Mouse (Mus musculus): ENCODE measurements around the gene Pxmp4. TPM values are rescaled to one million over a fixed set of nuclear protein-coding genes. Genes with fewer than 3 reads are reported as not detected.
A peak's percentile ranks its signal among the peaks of the same experiment; 100 is the strongest.

Pxmp4 gene
- polyA plus RNA-seq, 1 experiment = 1.2 TPM

- H3K4me3 ChIP-seq (replicated peaks) = peak within 1 kb of the TSS; percentile 73
- no peak for TF ChIP-seq GATA1 (IDR thresholded peaks at IDR 0.05; ENCODE audit: low read length)
- no peak for TF ChIP-seq TAL1 (IDR thresholded peaks at IDR 0.05; ENCODE audit: low read length)
- H3K4me1 ChIP-seq (ENCODE audit: control insufficient read depth) = peaks cover 62% of the 10 kb centered on the region
- H3K27me3 ChIP-seq (ENCODE audit: control insufficient read depth) = no peaks in the 10 kb centered on the region
- H3K36me3 ChIP-seq (ENCODE audit: control insufficient read depth) = peaks cover 34% of the 10 kb centered on the region
- no peaks in the 10 kb centered on the region for H3K9me3 ChIP-seq (ENCODE audit: control insufficient read depth, low read length)
These were observed 33.6 kb downstream of the Pxmp4 start, which contains the start of gene E2f1 for GRCm38 (mm10) chr2:154569836-154570286. TSS of gene E2f1 (minus strand) at chr2:154569892.

GRCm38 (mm10) chr2:154569071-154569748 is 34.3 kb downstream of the Pxmp4 start:
- Histone ChIP-seq H3K4me1 (ENCODE audit: control insufficient read depth) (peaks cover 68% of the 10 kb centered on the region), H3K4me3 (replicated peaks) (peak overlapping the region; percentile 73), H3K36me3 (ENCODE audit: control insufficient read depth) (peaks cover 41% of the 10 kb centered on the region), H3K27me3 (ENCODE audit: control insufficient read depth) (no peaks in the 10 kb centered on the region), H3K9me3 (ENCODE audit: control insufficient read depth, low read length) (no peaks in the 10 kb centered on the region)
- TF ChIP-seq TAL1 (IDR thresholded peaks at IDR 0.05; ENCODE audit: low read length) (0 out of 3 replicates have a peak, but pooled peaks have one; percentile 21), GATA1 (IDR thresholded peaks at IDR 0.05; ENCODE audit: low read length) (peak; percentile 65; the same call in 1 of the 2 replicates)

GRCm38 (mm10) chr2:154568329-154569070 is 35.0 kb downstream of the Pxmp4 start:
- Histone ChIP-seq H3K4me3 (replicated peaks) (peak overlapping the region; percentile 73), H3K9me3 (ENCODE audit: control insufficient read depth, low read length) (no peaks in the 10 kb centered on the region), H3K4me1 (ENCODE audit: control insufficient read depth) (peaks cover 70% of the 10 kb centered on the region), H3K27me3 (ENCODE audit: control insufficient read depth) (no peaks in the 10 kb centered on the region), H3K36me3 (ENCODE audit: control insufficient read depth) (peaks cover 48% of the 10 kb centered on the region)
- no peak for TF ChIP-seq GATA1 (IDR thresholded peaks at IDR 0.05; ENCODE audit: low read length)
- no peak for TF ChIP-seq TAL1 (IDR thresholded peaks at IDR 0.05; ENCODE audit: low read length)

- no peak for TF ChIP-seq GATA1 (IDR thresholded peaks at IDR 0.05; ENCODE audit: low read length)
- no peak for TF ChIP-seq TAL1 (IDR thresholded peaks at IDR 0.05; ENCODE audit: low read length)
These were observed 35.7 kb downstream of the Pxmp4 start for GRCm38 (mm10) chr2:154567766-154568165.

GRCm38 (mm10) chr2:154566641-154567040 is 36.9 kb downstream of the Pxmp4 start:
- H3K4me1 ChIP-seq (ENCODE audit: control insufficient read depth) = peaks cover 68% of the 10 kb centered on the region
- H3K4me3 ChIP-seq (replicated peaks) = no peak overlapping the region
- H3K9me3 ChIP-seq (ENCODE audit: control insufficient read depth, low read length) = no peaks in the 10 kb centered on the region
- H3K27me3 ChIP-seq (ENCODE audit: control insufficient read depth) = no peaks in the 10 kb centered on the region
- TF ChIP-seq GATA1 (IDR thresholded peaks at IDR 0.05; ENCODE audit: low read length) (no peak), TAL1 (IDR thresholded peaks at IDR 0.05; ENCODE audit: low read length) (no peak)
- peaks cover 66% of the 10 kb centered on the region for H3K36me3 ChIP-seq (ENCODE audit: control insufficient read depth)

More at GRCm38 (mm10) chr2:154567766-154568165, 35.7 kb downstream of the Pxmp4 start:
- no peaks in the 10 kb centered on the region for H3K9me3 ChIP-seq (ENCODE audit: control insufficient read depth, low read length)
- H3K4me3 ChIP-seq (replicated peaks) = peak overlapping the region; percentile 73
- peaks cover 70% of the 10 kb centered on the region for H3K4me1 ChIP-seq (ENCODE audit: control insufficient read depth)
- H3K27me3 ChIP-seq (ENCODE audit: control insufficient read depth) = no peaks in the 10 kb centered on the region
- peaks cover 55% of the 10 kb centered on the region for H3K36me3 ChIP-seq (ENCODE audit: control insufficient read depth)

GRCm38 (mm10) chr2:154565562-154565961 is 37.9 kb downstream of the Pxmp4 start:
- Histone ChIP-seq H3K36me3 (ENCODE audit: control insufficient read depth) (peaks cover 77% of the 10 kb centered on the region), H3K4me3 (replicated peaks) (no peak overlapping the region), H3K4me1 (ENCODE audit: control insufficient read depth) (peaks cover 62% of the 10 kb centered on the region), H3K9me3 (ENCODE audit: control insufficient read depth, low read length) (no peaks in the 10 kb centered on the region), H3K27me3 (ENCODE audit: control insufficient read depth) (no peaks in the 10 kb centered on the region)
- TF ChIP-seq TAL1 (IDR thresholded peaks at IDR 0.05; ENCODE audit: low read length) = no peak
- TF ChIP-seq GATA1 (IDR thresholded peaks at IDR 0.05; ENCODE audit: low read length) = no peak

GRCm38 (mm10) chr2:154563612-154564170 is 39.8 kb downstream of the Pxmp4 start:
- Histone ChIP-seq H3K36me3 (ENCODE audit: control insufficient read depth) (peaks cover 93% of the 10 kb centered on the region), H3K4me1 (ENCODE audit: control insufficient read depth) (peaks cover 61% of the 10 kb centered on the region), H3K27me3 (ENCODE audit: control insufficient read depth) (no peaks in the 10 kb centered on the region), H3K4me3 (replicated peaks) (no peak overlapping the region), H3K9me3 (ENCODE audit: control insufficient read depth, low read length) (no peaks in the 10 kb centered on the region)
- TF ChIP-seq TAL1 (IDR thresholded peaks at IDR 0.05; ENCODE audit: low read length) = no peak
- TF ChIP-seq GATA1 (IDR thresholded peaks at IDR 0.05; ENCODE audit: low read length) = no peak

GRCm38 (mm10) chr2:154558264-154559039 is 45.1 kb downstream of the Pxmp4 start, which contains the start of gene Necab3:
TSS of gene Necab3 (minus strand) at chr2:154558890.
- Histone ChIP-seq H3K27me3 (ENCODE audit: control insufficient read depth) (no peaks in the 10 kb centered on the region), H3K36me3 (ENCODE audit: control insufficient read depth) (peaks cover 65% of the 10 kb centered on the region), H3K4me1 (ENCODE audit: control insufficient read depth) (peaks cover 36% of the 10 kb centered on the region), H3K9me3 (ENCODE audit: control insufficient read depth, low read length) (no peaks in the 10 kb centered on the region), H3K4me3 (replicated peaks) (peak within 1 kb of the TSS; percentile 54)
- no peak for TF ChIP-seq GATA1 (IDR thresholded peaks at IDR 0.05; ENCODE audit: low read length)
- TF ChIP-seq TAL1 (IDR thresholded peaks at IDR 0.05; ENCODE audit: low read length) = no peak
